Mouse (Mus musculus) layer of hippocampus, postnatal 14 days (tissue): Measurements from ENCODE around the gene Tpgs1. TPM values are rescaled to one million over a fixed set of nuclear protein-coding genes. Genes with fewer than 3 reads are reported as not detected.
A peak's percentile ranks its signal among the peaks of the same experiment; 100 is the strongest.

ENCODE experiments used
- DNase-seq, 2 experiments: peaks; one replicate each; pipeline ENCODE4 v3.0.0; 2021 to 2022; ENCODE audit warnings: low spot score in 2 of 2, mixed read lengths in 1 of 2
- long read RNA-seq, 2 experiments: library from polyadenylated mRNA; stranded (forward); transcript quantifications; one replicate each; pipeline ENCODE4 v2.0.0; 2021
- total RNA-seq, 2 experiments: library from RNA; stranded (reverse); gene quantifications; 2 replicates each; pipeline ENCODE4 v1.2.3; 2021

The Tpgs1 gene
- total RNA-seq: 10 to 100 TPM; 72.3 to 73.2 TPM
- long read RNA-seq, experiment 1, transcript Tpgs1-201 (2 exons, 1,143 nt): major isoform, 64 of 69 reads
- long read RNA-seq, experiment 1, partial matches to known transcripts: 0 of 69 reads
- long read RNA-seq, experiment 1, other reads (novel, unspliced or antisense): 3 of 69 reads
- long read RNA-seq, experiment 2, transcript Tpgs1-201 (2 exons, 1,143 nt): major isoform, 141 of 145 reads
- long read RNA-seq, experiment 2, partial matches to known transcripts: 0 of 145 reads
- long read RNA-seq, experiment 2, other reads (novel, unspliced or antisense): 4 of 145 reads

DNA sequence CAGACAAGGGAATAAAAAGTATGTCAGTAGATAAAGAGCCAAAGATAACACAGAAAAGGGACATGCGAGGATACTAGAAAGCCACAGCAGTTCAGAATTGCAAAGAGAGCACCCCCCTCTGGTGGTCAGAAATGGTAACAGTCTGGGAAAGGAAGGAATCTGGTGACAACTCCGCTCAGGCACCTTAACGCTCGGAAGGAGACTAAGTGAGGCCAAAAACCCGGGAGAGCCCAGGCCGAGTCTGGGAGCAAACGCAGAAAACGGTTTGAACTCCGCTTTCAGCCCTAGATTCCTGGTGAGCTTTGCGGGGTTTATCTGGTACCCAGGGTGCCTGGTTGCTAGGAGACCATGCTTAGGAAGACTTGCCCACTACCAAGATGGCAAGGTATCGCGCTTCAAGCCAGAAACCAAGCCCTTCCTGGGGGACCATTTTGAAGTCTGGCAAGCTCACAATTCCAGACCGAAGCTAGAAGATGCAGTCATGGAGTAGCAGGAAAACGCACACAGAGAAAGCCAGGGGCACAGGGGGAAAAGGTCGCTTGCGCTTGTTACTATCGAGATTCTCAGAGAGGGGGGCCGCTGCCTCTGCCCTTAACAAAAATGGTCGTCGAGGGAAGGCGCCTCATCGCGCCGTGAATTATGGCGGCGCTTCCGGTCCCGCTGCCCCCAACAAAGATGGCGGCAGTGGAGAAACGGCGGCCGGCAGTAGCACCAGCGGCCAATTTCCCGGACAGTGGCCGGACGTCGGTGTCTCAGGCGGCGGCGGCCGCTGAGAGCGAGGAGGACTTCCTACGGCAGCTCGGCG, at the start of gene Tpgs1:
Tpgs1 (plus strand) TSS at position 599 of the 805 bp plus-strand sequence.
- peak; percentile 95 to 97 for DNase-seq

DNA sequence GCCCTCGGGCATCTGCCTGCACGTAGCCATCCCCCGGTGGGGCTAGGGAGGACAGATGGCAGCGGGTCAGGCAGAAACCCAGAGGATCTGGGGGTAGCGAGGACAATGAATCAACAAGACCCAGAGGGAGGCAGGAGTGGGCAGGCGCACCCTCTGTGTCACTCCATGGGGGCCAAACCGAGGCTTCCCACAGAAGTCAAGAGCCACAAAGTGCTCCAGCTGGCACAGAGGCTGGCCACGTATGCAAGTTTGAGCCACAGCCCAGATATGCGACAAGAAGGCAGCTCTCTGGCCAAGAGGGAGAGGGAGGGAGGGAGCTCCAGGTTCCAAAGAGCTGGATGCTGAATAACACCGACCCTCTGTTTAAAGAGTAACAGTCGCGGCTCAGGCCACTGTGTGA, 45.2 kb upstream of the Tpgs1 start:
- DNase-seq: no peak

DNA sequence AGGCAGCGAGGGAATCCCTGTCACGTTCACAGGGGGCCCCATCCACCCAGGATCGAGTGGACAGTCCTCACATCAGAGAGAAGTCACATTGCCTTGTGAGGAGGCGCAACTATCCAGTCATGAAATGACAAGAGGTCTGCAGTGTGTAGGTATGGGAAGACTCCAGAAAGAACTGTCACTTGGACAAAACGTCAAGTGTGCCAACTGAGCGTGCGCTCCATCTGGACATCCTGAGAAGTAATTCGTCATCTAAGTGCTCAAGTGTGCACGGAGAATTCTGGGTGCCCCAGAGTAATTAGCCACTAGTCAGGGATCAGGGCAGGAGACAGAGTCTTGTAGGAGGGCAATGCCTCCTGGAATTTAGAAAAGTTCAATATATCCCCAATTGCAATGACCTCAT, 43.8 kb upstream of the Tpgs1 start:
- DNase-seq: no peak

- no peak for DNase-seq
Measured at GRCm38 (mm10) chr10:79626156-79626555, 43.0 kb upstream of the Tpgs1 start.

DNA sequence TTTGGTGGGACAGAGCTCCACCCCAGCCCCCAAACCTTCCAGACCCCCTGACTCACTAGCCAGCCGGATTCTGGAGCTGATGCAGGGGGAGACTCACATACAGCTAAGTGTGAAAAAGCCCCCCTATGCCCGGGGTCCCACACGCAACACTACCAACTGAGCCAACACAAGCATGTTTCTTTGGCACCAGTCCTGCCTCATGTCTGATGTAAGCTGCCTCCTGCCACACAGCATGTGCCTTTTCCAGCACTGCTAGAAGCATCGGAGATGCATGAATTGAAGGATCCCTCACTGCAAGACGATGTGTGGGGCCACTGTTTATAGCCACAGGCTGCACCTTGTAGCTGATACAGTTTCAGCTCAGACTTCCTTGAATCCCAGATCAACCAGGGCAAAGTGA, 40.8 kb upstream of the Tpgs1 start:
- peak in 1 of 2 experiments; percentile 60 for DNase-seq

GRCm38 (mm10) chr10:79631432-79631831, 37.7 kb upstream of the Tpgs1 start:
- DNase-seq: peak; percentile 63 to 81

DNA sequence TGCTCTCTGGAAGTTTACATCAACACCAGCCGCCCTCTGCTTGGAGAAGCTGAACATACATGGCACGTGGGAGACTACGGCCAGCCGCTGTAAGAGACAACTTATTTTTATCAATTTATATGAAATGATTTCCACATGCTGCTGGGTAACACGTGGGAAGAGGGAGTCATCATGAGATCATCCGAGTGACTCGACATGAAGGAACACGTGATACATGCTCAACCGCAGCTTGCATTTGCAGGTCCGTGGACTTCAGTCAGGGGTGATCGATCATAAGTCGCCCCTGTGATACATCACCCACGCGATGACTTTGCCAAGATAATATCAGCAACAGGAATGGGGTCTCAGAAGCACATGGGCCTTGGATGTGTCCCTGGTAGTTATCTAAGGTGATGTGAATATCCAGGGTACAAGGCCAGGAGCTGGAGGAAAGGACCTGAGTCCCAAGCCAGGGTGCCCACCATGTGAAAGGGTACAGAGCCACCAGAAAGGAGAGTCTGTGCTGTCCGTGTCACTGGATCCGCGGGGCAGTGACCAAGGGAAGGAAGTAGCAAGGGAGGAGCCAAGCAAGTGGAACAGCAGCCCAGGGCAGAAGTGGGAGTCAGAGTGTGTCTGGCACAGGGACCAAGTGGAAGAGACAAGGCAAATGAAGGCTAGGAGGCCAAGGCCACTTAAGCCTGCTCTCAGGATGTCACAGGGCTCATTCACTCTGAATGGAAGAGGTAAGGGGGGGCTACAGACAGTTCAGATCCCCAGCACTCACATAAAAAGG, 36.0 kb upstream of the Tpgs1 start:
- no peak for DNase-seq

DNA sequence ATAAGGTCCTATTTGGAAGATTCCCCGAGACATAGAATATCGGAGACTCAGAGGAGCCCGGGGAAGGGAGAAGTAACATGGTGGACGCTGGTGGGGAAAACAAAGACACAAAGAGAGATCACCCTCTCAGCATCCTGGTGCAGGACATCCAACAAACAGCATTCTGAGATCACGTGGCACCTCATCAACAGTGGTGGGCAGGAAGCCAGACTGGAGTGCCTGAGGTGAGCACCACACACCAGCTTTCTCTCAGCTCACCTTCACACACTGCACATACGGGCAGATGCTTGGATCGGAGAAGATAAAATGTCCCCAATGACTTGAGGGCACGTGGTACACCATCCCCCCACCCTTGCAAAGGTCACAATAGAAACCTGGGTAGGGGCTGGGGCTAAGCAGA, 32.9 kb upstream of the Tpgs1 start:
- no peak for DNase-seq

DNA sequence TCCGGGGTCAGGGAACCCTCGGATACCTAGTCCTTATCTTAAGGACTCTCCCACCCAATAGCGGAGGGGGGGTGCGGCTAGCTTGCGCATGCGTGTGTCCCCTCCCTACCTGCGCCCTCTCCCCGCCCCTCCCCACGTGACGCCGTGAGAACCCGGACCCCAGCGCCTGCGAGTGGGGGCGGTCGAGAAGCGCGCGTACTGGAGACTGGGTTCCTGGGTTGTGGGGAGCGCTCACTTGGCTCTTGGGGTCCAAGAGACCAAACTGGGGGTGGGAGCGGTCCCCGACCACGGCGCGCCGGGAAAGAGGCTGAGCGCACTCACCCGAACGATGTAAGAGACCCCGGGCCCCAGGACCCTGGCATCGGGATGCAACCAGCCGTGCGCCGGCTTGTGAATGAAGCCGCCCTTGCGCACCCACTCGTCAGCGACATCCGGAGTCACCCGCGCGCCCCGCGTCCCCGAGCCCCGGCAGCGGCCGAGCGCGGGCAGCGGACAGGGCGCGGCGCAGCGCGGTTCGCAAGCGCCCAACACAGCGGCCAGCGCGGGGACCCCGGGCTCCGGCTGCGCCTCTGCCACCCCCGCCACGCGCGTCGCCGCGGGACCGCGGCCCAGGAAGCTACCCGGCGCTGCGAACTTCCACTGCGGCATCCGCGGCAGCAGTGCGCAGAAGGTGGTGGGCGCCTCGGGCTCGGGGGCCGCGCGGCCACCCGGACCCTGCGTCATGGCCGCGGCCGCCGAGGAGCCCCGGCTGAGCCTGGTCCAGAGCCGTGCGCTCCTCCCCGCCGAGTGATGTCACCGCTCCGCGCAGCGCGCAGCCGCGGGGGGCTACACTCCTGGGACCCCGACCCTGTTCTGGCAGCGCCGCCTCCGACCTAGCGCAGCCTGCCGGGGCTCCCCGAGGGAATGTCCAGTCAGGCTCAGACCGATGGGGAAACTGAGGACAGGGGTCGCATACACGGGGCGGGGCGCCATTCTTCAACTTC, 31.8 kb upstream of the Tpgs1 start, which contains the start of gene Shc2:
Shc2 (minus strand) TSS at position 791 of the 983 bp plus-strand sequence.
- DNase-seq: peak; percentile 82 to 86

- DNase-seq: no peak
Measured at GRCm38 (mm10) chr10:79638486-79639204, 30.5 kb upstream of the Tpgs1 start.

- no peak for DNase-seq
Measured at GRCm38 (mm10) chr10:79645711-79646110, 23.5 kb upstream of the Tpgs1 start, which contains the start of gene Odf3l2. Gene Odf3l2 (minus strand): TSS chr10:79645738.

GRCm38 (mm10) chr10:79649070-79649751, 20.0 kb upstream of the Tpgs1 start:
- peak; percentile 76 to 88 for DNase-seq

GRCm38 (mm10) chr10:79652789-79653188, 16.4 kb upstream of the Tpgs1 start:
- DNase-seq: no peak

- DNase-seq: peak; percentile 72 to 74
Measured at GRCm38 (mm10) chr10:79654946-79655395, 14.2 kb upstream of the Tpgs1 start.

- DNase-seq: no peak
Measured at GRCm38 (mm10) chr10:79658829-79659228, 10.3 kb upstream of the Tpgs1 start.

- no peak for DNase-seq
Measured at GRCm38 (mm10) chr10:79660298-79660697, 8.9 kb upstream of the Tpgs1 start.

DNA sequence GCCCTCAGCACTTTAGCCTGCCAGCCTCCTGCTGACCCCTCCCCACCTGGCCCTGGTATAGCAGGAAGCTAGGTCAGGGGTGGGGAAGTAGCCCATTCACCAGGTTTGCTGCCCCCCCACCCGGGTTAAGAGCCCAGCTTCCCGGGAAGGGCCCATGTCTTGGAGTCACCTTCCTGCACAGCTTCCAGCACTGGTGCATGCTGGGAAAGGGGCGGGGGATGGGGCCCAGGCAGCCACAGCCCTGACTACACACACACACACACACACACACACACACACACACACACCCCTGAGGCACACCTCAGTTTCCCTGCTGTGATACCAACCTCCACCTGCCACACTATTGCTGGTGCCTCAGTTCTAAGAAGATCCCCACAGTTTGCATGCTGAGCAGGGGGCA, 7.3 kb upstream of the Tpgs1 start:
- no peak for DNase-seq

- peak in 1 of 2 experiments; percentile 56 for DNase-seq
Measured at GRCm38 (mm10) chr10:79664131-79664665, 5.0 kb upstream of the Tpgs1 start, which contains the start of gene Madcam1. Gene Madcam1 (plus strand): TSS chr10:79664559.

DNA sequence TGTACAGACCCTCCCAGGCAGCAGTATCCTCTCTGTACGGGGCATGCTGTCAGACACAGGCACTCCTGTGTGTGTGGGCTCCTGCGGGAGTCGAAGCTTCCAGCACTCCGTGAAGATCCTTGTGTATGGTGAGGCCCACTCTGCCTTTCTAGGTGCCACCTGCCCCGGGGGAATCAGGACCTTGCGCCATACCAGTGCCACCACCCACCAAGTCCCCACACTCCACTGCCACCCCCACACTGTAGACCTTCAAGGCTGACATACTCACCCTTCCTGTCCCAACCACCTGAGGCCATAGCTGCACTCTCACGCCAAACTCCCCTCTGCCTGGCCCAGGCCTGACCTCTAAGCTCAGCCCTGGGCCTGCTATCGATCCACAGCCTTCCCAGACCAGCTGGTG, 4.1 kb upstream of the Tpgs1 start:
- no peak for DNase-seq
